Mouse (Mus musculus): ENCODE results near the gene Zfp346. TPM values are rescaled to one million over a fixed set of nuclear protein-coding genes. Genes with fewer than 3 reads are reported as not detected.

Zfp346 gene
- polyA plus RNA-seq, 1 experiment from 2014 or later, result 22.7 TPM

DNA sequence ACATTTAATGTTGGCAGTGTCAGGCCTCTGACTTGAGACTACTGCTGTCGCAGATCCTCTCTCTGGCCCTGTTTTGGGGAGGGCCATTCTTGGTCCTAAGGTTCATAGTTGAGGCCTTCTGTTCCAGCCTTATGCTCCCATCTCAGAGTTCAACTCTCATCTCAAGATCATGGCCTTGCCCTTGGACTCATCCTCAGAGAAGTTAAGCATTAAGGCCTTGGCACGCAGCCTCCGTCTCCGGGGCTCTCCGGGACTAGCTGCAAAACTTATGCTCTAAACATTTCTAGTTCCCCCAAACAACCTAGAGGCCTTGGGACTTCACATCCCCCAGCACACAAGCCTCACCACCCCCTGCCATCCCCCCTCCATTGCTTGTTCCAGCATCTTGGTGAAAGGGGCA is 63.1 kb downstream of the Zfp346 start:
- 0 out of 2 replicates have a peak, but pooled peaks cover 7% of the 10 kb centered on the region for H3K36me3 ChIP-seq (ENCODE audit: insufficient read depth, low read length)
- ATAC-seq (ENCODE audit: low FRiP score, low TSS enrichment), result no peak
- no peak overlapping the region for H3K4me2 ChIP-seq (replicated peaks; ENCODE audit: low read depth, low read length)
- WGBS, result 78% methylated on average over 5 of the region's 5 CpGs
- peaks cover 37% of the 10 kb centered on the region for H3K4me1 ChIP-seq (ENCODE audit: insufficient read depth, low read length)
- no peaks in the 10 kb centered on the region for H3K9me3 ChIP-seq (ENCODE audit: low read length)
- H3K27ac ChIP-seq (ENCODE audit: low read length), result peak overlapping the region; percentile 74
- H3K4me3 ChIP-seq (ENCODE audit: low read length), result no peak overlapping the region
- H3K27me3 ChIP-seq (ENCODE audit: insufficient read depth, low read length), result no peaks in the 10 kb centered on the region
- no peak overlapping the region for H3K9ac ChIP-seq (replicated peaks; ENCODE audit: low read length)

DNA sequence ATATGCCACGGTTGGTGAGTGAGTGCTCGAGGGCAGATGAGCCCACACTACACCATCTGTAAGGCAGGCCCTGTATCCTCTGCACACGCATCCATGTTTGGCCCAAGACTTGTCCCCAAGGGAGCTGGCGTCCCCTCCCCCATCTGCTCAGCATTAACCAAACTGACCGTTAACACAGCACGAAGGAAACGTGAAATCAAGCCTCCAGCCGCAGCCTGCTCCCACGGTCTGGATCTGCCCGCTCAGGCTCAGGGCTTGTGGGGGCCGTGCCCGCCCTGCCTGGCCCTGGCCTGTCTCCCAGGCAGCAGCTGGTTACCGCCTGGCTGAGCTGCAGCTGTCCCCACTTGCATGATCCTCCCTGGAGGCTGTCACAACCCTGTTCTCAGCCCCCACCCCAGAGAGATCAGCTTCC is 63.9 kb downstream of the Zfp346 start:
- WGBS, result 25% methylated on average over 13 of the region's 13 CpGs
- Histone ChIP-seq H3K27me3 (ENCODE audit: insufficient read depth, low read length) (no peaks in the 10 kb centered on the region), H3K4me1 (ENCODE audit: insufficient read depth, low read length) (peaks cover 37% of the 10 kb centered on the region), H3K4me2 (replicated peaks; ENCODE audit: low read depth, low read length) (no peak overlapping the region), H3K27ac (ENCODE audit: low read length) (peak overlapping the region; percentile 74), H3K9me3 (ENCODE audit: low read length) (no peaks in the 10 kb centered on the region), H3K36me3 (ENCODE audit: insufficient read depth, low read length) (0 out of 2 replicates have a peak, but pooled peaks cover 7% of the 10 kb centered on the region), H3K9ac (replicated peaks; ENCODE audit: low read length) (no peak overlapping the region), H3K4me3 (ENCODE audit: low read length) (no peak overlapping the region)
- ATAC-seq (ENCODE audit: low FRiP score, low TSS enrichment), result peak; percentile 93

DNA sequence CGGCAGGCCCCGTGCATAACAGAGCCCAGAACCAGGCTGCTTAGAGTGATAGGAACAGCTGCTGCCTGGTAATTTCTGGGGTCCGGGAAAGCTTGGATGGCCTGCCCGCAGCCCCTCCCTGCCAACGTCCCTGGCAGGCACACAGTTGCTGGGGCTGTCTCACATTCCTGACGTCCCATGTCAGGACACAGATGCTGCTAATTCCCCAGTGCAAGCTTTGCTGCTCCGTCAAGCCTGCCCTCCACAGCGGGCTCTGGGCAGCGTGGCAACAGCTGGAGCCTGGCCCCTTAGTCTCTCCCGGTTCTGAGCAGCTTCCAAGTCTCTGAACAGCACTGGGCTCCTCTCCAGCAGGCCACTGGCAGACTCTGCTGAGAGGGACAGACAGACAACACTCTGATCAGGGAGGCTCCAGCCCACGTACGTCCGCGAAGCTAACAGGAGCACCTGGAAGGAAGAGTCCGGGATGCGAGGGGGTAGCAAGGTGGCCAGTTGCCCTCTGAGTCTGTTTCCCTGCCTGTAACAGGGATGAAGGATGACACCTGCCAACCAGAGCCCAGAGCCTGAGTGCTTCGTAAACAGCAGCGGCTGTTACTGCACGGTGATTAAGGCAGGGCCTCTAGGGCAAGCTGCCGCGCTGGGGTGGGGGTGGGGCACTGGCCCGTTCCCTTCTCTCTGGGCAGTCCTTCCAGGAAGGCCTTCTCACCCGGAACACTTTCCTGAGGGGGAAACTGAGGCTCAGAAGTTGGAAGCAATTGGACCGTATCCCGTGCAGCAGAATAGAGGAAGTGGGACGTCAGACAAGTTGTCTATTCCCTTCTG is 66.6 kb downstream of the Zfp346 start:
- no peaks in the 10 kb centered on the region for H3K27me3 ChIP-seq (ENCODE audit: insufficient read depth, low read length)
- WGBS, result 11% methylated on average over 26 of the region's 26 CpGs
- peak; percentile 36; the same call in 1 of the 2 replicates for ATAC-seq (ENCODE audit: low FRiP score, low TSS enrichment)
- H3K4me2 ChIP-seq (replicated peaks; ENCODE audit: low read depth, low read length), result peak overlapping the region; percentile 50
- H3K27ac ChIP-seq (ENCODE audit: low read length), result peak overlapping the region; percentile 80
- H3K9me3 ChIP-seq (ENCODE audit: low read length), result no peaks in the 10 kb centered on the region
- peaks cover 37% of the 10 kb centered on the region for H3K4me1 ChIP-seq (ENCODE audit: insufficient read depth, low read length)
- 0 out of 2 replicates have a peak, but pooled peaks cover 2% of the 10 kb centered on the region for H3K36me3 ChIP-seq (ENCODE audit: insufficient read depth, low read length)
- H3K4me3 ChIP-seq (ENCODE audit: low read length), result peak overlapping the region; percentile 21; the same call in 1 of the 2 replicates
- peak overlapping the region; percentile 41; the same call in 1 of the 2 replicates for H3K9ac ChIP-seq (replicated peaks; ENCODE audit: low read length)

- 0 out of 2 replicates have a peak overlapping the region, but pooled peaks have one; percentile 41 for H3K9ac ChIP-seq (replicated peaks; ENCODE audit: low read length)
- ATAC-seq (ENCODE audit: low FRiP score, low TSS enrichment), result no peak
- no peaks in the 10 kb centered on the region for H3K9me3 ChIP-seq (ENCODE audit: low read length)
- H3K4me1 ChIP-seq (ENCODE audit: insufficient read depth, low read length), result peaks cover 37% of the 10 kb centered on the region
- H3K36me3 ChIP-seq (ENCODE audit: insufficient read depth, low read length), result no peaks in the 10 kb centered on the region
- H3K4me3 ChIP-seq (ENCODE audit: low read length), result no peak overlapping the region; the same call in 1 of the 2 replicates
- 46% methylated on average over 7 of the region's 7 CpGs for WGBS
- H3K4me2 ChIP-seq (replicated peaks; ENCODE audit: low read depth, low read length), result peak overlapping the region; percentile 50
- H3K27ac ChIP-seq (ENCODE audit: low read length), result peak overlapping the region; percentile 80; the same call in 1 of the 2 replicates
- H3K27me3 ChIP-seq (ENCODE audit: insufficient read depth, low read length), result no peaks in the 10 kb centered on the region
Observed at GRCm38 (mm10) chr13:55172336-55172770, 67.2 kb downstream of the Zfp346 start.

DNA sequence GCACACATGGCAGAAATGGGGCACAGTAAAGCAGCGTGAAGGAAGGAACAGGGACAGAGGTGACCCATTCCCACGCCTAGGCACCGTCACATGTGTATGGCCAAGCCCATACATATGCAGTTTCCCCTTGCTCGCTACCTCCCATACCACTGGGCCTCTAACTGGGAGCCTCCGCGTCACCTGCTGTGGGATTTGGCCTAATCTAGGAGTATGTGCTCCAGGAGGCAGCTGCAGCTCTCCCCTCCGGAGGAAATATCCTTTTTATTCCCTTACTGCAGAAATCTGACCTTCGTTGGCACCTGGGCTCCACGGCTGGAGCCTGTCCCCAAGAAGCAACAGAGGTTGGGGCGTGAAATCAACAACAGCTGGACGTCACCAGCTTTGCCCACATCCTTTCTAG is 69.2 kb downstream of the Zfp346 start:
- no peak for ATAC-seq (ENCODE audit: low FRiP score, low TSS enrichment)
- Histone ChIP-seq H3K4me1 (ENCODE audit: insufficient read depth, low read length) (peaks cover 20% of the 10 kb centered on the region), H3K27me3 (ENCODE audit: insufficient read depth, low read length) (no peaks in the 10 kb centered on the region), H3K36me3 (ENCODE audit: insufficient read depth, low read length) (no peaks in the 10 kb centered on the region), H3K9me3 (ENCODE audit: low read length) (no peaks in the 10 kb centered on the region), H3K4me2 (replicated peaks; ENCODE audit: low read depth, low read length) (no peak overlapping the region), H3K4me3 (ENCODE audit: low read length) (no peak overlapping the region), H3K9ac (replicated peaks; ENCODE audit: low read length) (no peak overlapping the region), H3K27ac (ENCODE audit: low read length) (no peak overlapping the region)
- WGBS, result 76% methylated on average over 11 of the region's 11 CpGs

- Histone ChIP-seq H3K4me2 (replicated peaks; ENCODE audit: low read depth, low read length) (no peak overlapping the region), H3K9me3 (ENCODE audit: low read length) (no peaks in the 10 kb centered on the region), H3K36me3 (ENCODE audit: insufficient read depth, low read length) (no peaks in the 10 kb centered on the region), H3K27me3 (ENCODE audit: insufficient read depth, low read length) (no peaks in the 10 kb centered on the region), H3K9ac (replicated peaks; ENCODE audit: low read length) (no peak overlapping the region), H3K27ac (ENCODE audit: low read length) (no peak overlapping the region), H3K4me1 (ENCODE audit: insufficient read depth, low read length) (peaks cover 12% of the 10 kb centered on the region), H3K4me3 (ENCODE audit: low read length) (no peak overlapping the region)
- no peak for ATAC-seq (ENCODE audit: low FRiP score, low TSS enrichment)
- 74% methylated on average over 6 of the region's 6 CpGs for WGBS
Observed at GRCm38 (mm10) chr13:55176265-55176664, 71.2 kb downstream of the Zfp346 start.

DNA sequence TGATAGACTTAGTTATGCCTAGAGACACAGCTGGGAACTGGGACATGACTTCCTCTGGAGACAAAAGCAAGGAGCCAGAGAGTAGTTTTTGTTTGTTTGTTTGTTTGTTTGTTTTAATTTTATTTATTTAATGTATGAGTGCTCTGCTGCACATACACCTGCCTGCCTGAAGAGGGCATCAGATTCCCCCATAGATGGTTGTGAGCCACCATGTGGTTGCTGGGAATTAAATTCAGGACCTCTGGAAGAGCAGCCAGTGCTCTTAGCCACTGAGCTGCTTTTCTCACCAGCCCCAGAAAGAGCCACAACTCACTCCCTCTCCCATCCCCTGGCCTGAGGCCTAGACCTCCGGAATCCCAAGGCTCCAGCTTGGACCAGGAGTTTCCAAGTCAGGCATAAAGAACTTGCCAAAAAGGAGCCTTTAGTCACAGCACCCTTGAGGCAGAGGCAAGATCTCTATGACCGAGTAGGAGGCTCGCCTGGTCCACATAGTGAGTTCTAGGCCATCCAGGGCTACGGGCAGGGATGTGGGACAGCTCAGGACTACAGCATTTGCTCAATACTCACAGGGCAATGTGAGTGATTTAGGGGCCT is 72.9 kb downstream of the Zfp346 start:
- H3K27ac ChIP-seq (ENCODE audit: low read length), result no peak overlapping the region
- ATAC-seq (ENCODE audit: low FRiP score, low TSS enrichment), result no peak
- no peaks in the 10 kb centered on the region for H3K36me3 ChIP-seq (ENCODE audit: insufficient read depth, low read length)
- 58% methylated on average over 4 of the region's 4 CpGs for WGBS
- H3K9me3 ChIP-seq (ENCODE audit: low read length), result no peaks in the 10 kb centered on the region
- H3K27me3 ChIP-seq (ENCODE audit: insufficient read depth, low read length), result no peaks in the 10 kb centered on the region
- H3K4me2 ChIP-seq (replicated peaks; ENCODE audit: low read depth, low read length), result no peak overlapping the region
- H3K4me3 ChIP-seq (ENCODE audit: low read length), result no peak overlapping the region
- H3K9ac ChIP-seq (replicated peaks; ENCODE audit: low read length), result no peak overlapping the region
- peaks cover 6% of the 10 kb centered on the region for H3K4me1 ChIP-seq (ENCODE audit: insufficient read depth, low read length)

GRCm38 (mm10) chr13:55178556-55178955 is 73.4 kb downstream of the Zfp346 start:
- Histone ChIP-seq H3K9me3 (ENCODE audit: low read length) (no peaks in the 10 kb centered on the region), H3K4me3 (ENCODE audit: low read length) (no peak overlapping the region), H3K27ac (ENCODE audit: low read length) (no peak overlapping the region), H3K36me3 (ENCODE audit: insufficient read depth, low read length) (no peaks in the 10 kb centered on the region), H3K4me1 (ENCODE audit: insufficient read depth, low read length) (peaks cover 6% of the 10 kb centered on the region), H3K4me2 (replicated peaks; ENCODE audit: low read depth, low read length) (no peak overlapping the region), H3K27me3 (ENCODE audit: insufficient read depth, low read length) (no peaks in the 10 kb centered on the region), H3K9ac (replicated peaks; ENCODE audit: low read length) (no peak overlapping the region)
- WGBS, result 36% methylated on average over 2 of the region's 2 CpGs
- 0 out of 2 replicates have a peak, but pooled peaks have one; percentile 43 for ATAC-seq (ENCODE audit: low FRiP score, low TSS enrichment)

DNA sequence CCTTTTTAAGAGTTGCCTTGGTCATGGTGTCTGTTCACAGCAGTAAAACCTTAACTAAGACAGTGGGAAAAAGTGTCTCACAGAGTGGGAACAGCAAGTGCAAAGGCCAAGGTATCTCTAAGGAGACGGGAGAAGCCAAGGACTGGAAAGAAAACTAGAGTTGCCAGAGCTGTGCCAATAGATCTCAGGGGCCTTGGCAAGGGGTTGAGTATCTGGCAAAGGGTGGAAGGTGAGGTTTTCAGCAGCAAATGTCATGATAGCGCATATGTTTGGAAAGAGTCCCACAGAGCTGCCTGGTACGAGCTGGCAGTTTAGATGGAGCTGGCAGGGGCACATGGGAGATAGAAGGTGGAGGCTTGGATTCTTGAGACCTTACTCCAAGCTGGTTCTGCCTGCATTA is 74.5 kb downstream of the Zfp346 start:
- Histone ChIP-seq H3K9ac (replicated peaks; ENCODE audit: low read length) (no peak overlapping the region), H3K36me3 (ENCODE audit: insufficient read depth, low read length) (no peaks in the 10 kb centered on the region), H3K4me3 (ENCODE audit: low read length) (no peak overlapping the region), H3K9me3 (ENCODE audit: low read length) (no peaks in the 10 kb centered on the region), H3K4me1 (ENCODE audit: insufficient read depth, low read length) (peaks cover 6% of the 10 kb centered on the region), H3K4me2 (replicated peaks; ENCODE audit: low read depth, low read length) (no peak overlapping the region), H3K27me3 (ENCODE audit: insufficient read depth, low read length) (no peaks in the 10 kb centered on the region), H3K27ac (ENCODE audit: low read length) (no peak overlapping the region)
- ATAC-seq (ENCODE audit: low FRiP score, low TSS enrichment), result no peak
- 85% methylated on average over 3 of the region's 3 CpGs for WGBS

DNA sequence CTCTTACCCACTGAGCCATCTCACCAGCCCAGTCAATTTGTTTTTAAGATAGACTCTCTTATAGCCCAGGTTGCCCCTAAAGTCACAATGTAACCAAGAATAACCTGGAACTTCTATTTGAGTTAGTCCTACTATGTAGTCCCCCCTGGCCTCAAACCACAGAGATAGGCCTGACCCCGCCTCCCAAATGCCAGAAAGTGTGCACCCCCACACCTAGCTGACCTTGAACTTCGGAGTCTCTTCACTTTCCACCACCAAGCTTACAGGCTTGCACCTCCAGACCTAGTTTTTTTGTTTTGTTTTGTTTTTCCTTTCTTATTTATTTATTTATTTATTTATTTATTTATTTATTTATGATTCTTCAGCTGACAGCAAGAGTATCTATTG is 76.7 kb downstream of the Zfp346 start:
- peak; percentile 13; the same call in 1 of the 2 replicates for ATAC-seq (ENCODE audit: low FRiP score, low TSS enrichment)
- Histone ChIP-seq H3K4me1 (ENCODE audit: insufficient read depth, low read length) (peaks cover 6% of the 10 kb centered on the region), H3K9me3 (ENCODE audit: low read length) (no peaks in the 10 kb centered on the region), H3K4me2 (replicated peaks; ENCODE audit: low read depth, low read length) (peak overlapping the region; percentile 70), H3K4me3 (ENCODE audit: low read length) (peak overlapping the region; percentile 50), H3K27ac (ENCODE audit: low read length) (peak overlapping the region; percentile 94), H3K36me3 (ENCODE audit: insufficient read depth, low read length) (no peaks in the 10 kb centered on the region), H3K9ac (replicated peaks; ENCODE audit: low read length) (peak overlapping the region; percentile 78), H3K27me3 (ENCODE audit: insufficient read depth, low read length) (no peaks in the 10 kb centered on the region)
- 81% methylated on average over 2 of the region's 2 CpGs for WGBS

All from kidney, embryonic 16.5 days (tissue).